Mouse (Mus musculus): ENCODE measurements around the gene Phtf2. TPM values are rescaled to one million over a fixed set of nuclear protein-coding genes. Genes with fewer than 3 reads are reported as not detected.

Gene Phtf2
- polyA plus RNA-seq, 1 experiment from 2014 or later, result 12.0 TPM

- H3K36me3 ChIP-seq, result no peaks in the 10 kb centered on the region
- H3K4me2 ChIP-seq, result no peak overlapping the region
- H3K4me1 ChIP-seq, result no peaks in the 10 kb centered on the region
- no peak for ATAC-seq (ENCODE audit: insufficient read depth, low FRiP score, low read depth)
- no peaks in the 10 kb centered on the region for H3K9me3 ChIP-seq
- WGBS, result 84% methylated on average over 4 of the region's 4 CpGs
- no peaks in the 10 kb centered on the region for H3K27me3 ChIP-seq (replicated peaks)
- H3K4me3 ChIP-seq (replicated peaks), result no peak overlapping the region
- H3K9ac ChIP-seq, result no peak overlapping the region
- H3K27ac ChIP-seq, result no peak overlapping the region
Measured at GRCm38 (mm10) chr5:20860565-20860964, 21.4 kb downstream of the Phtf2 start.

GRCm38 (mm10) chr5:20858404-20858803 lies 23.5 kb downstream of the Phtf2 start:
- Histone ChIP-seq H3K9me3 (no peaks in the 10 kb centered on the region), H3K36me3 (no peaks in the 10 kb centered on the region), H3K4me3 (replicated peaks) (no peak overlapping the region), H3K27me3 (replicated peaks) (no peaks in the 10 kb centered on the region), H3K27ac (no peak overlapping the region), H3K4me1 (no peaks in the 10 kb centered on the region), H3K4me2 (no peak overlapping the region), H3K9ac (no peak overlapping the region)
- ATAC-seq (ENCODE audit: insufficient read depth, low FRiP score, low read depth), result no peak
- 81% methylated on average over 2 of the region's 2 CpGs for WGBS

GRCm38 (mm10) chr5:20855066-20855465 lies 26.9 kb downstream of the Phtf2 start:
- H3K27ac ChIP-seq, result no peak overlapping the region
- H3K4me3 ChIP-seq (replicated peaks), result no peak overlapping the region
- H3K4me1 ChIP-seq, result no peaks in the 10 kb centered on the region
- ATAC-seq (ENCODE audit: insufficient read depth, low FRiP score, low read depth), result no peak
- H3K36me3 ChIP-seq, result no peaks in the 10 kb centered on the region
- WGBS, result 80% methylated on average over 4 of the region's 4 CpGs
- H3K27me3 ChIP-seq (replicated peaks), result no peaks in the 10 kb centered on the region
- H3K4me2 ChIP-seq, result no peak overlapping the region
- H3K9me3 ChIP-seq, result no peaks in the 10 kb centered on the region
- no peak overlapping the region for H3K9ac ChIP-seq

- Histone ChIP-seq H3K4me3 (replicated peaks) (no peak overlapping the region), H3K36me3 (no peaks in the 10 kb centered on the region), H3K4me2 (no peak overlapping the region), H3K4me1 (no peaks in the 10 kb centered on the region), H3K9ac (no peak overlapping the region), H3K27ac (no peak overlapping the region), H3K9me3 (no peaks in the 10 kb centered on the region), H3K27me3 (replicated peaks) (no peaks in the 10 kb centered on the region)
- ATAC-seq (ENCODE audit: insufficient read depth, low FRiP score, low read depth), result no peak
- 88% methylated on average over 2 of the region's 2 CpGs for WGBS
Measured at GRCm38 (mm10) chr5:20847010-20847409, 34.9 kb downstream of the Phtf2 start.

- Histone ChIP-seq H3K9me3 (no peaks in the 10 kb centered on the region), H3K4me3 (replicated peaks) (no peak overlapping the region), H3K4me2 (no peak overlapping the region), H3K9ac (no peak overlapping the region), H3K27ac (no peak overlapping the region), H3K4me1 (no peaks in the 10 kb centered on the region), H3K27me3 (replicated peaks) (no peaks in the 10 kb centered on the region), H3K36me3 (no peaks in the 10 kb centered on the region)
- WGBS, result 66% methylated on average over 2 of the region's 2 CpGs
- ATAC-seq (ENCODE audit: insufficient read depth, low FRiP score, low read depth), result no peak
Measured at GRCm38 (mm10) chr5:20843816-20844215, 38.1 kb downstream of the Phtf2 start.

- H3K27ac ChIP-seq, result no peak overlapping the region
- WGBS, result 65% methylated on average over 2 of the region's 3 CpGs
- ATAC-seq (ENCODE audit: insufficient read depth, low FRiP score, low read depth), result no peak
- H3K36me3 ChIP-seq, result no peaks in the 10 kb centered on the region
- no peak overlapping the region for H3K4me3 ChIP-seq (replicated peaks)
- no peaks in the 10 kb centered on the region for H3K9me3 ChIP-seq
- no peaks in the 10 kb centered on the region for H3K4me1 ChIP-seq
- no peak overlapping the region for H3K4me2 ChIP-seq
- no peak overlapping the region for H3K9ac ChIP-seq
- H3K27me3 ChIP-seq (replicated peaks), result no peaks in the 10 kb centered on the region
Measured at GRCm38 (mm10) chr5:20843405-20843804, 38.5 kb downstream of the Phtf2 start.

- H3K9ac ChIP-seq, result no peak overlapping the region
- no peaks in the 10 kb centered on the region for H3K27me3 ChIP-seq (replicated peaks)
- no peak overlapping the region for H3K4me3 ChIP-seq (replicated peaks)
- H3K4me2 ChIP-seq, result no peak overlapping the region
- WGBS, result 100% methylated on average over 1 of the region's 1 CpGs
- no peaks in the 10 kb centered on the region for H3K36me3 ChIP-seq
- H3K27ac ChIP-seq, result no peak overlapping the region
- no peaks in the 10 kb centered on the region for H3K4me1 ChIP-seq
- H3K9me3 ChIP-seq, result no peaks in the 10 kb centered on the region
- no peak for ATAC-seq (ENCODE audit: insufficient read depth, low FRiP score, low read depth)
Measured at GRCm38 (mm10) chr5:20837082-20837481, 44.8 kb downstream of the Phtf2 start.

- H3K27me3 ChIP-seq (replicated peaks), result no peaks in the 10 kb centered on the region
- no peak for ATAC-seq (ENCODE audit: insufficient read depth, low FRiP score, low read depth)
- no peak overlapping the region for H3K27ac ChIP-seq
- no peaks in the 10 kb centered on the region for H3K9me3 ChIP-seq
- no peak overlapping the region for H3K4me3 ChIP-seq (replicated peaks)
- H3K36me3 ChIP-seq, result no peaks in the 10 kb centered on the region
- H3K9ac ChIP-seq, result no peak overlapping the region
- WGBS, result 84% methylated on average over 1 of the region's 1 CpGs
- no peaks in the 10 kb centered on the region for H3K4me1 ChIP-seq
- no peak overlapping the region for H3K4me2 ChIP-seq
Measured at GRCm38 (mm10) chr5:20834399-20834798, 47.5 kb downstream of the Phtf2 start.

- no peaks in the 10 kb centered on the region for H3K36me3 ChIP-seq
- H3K4me3 ChIP-seq (replicated peaks), result no peak overlapping the region
- ATAC-seq (ENCODE audit: insufficient read depth, low FRiP score, low read depth), result no peak
- H3K4me1 ChIP-seq, result no peaks in the 10 kb centered on the region
- H3K4me2 ChIP-seq, result no peak overlapping the region
- H3K9me3 ChIP-seq, result no peaks in the 10 kb centered on the region
- H3K27ac ChIP-seq, result no peak overlapping the region
- H3K27me3 ChIP-seq (replicated peaks), result no peaks in the 10 kb centered on the region
- H3K9ac ChIP-seq, result no peak overlapping the region
- 85% methylated on average over 2 of the region's 2 CpGs for WGBS
Measured at GRCm38 (mm10) chr5:20831433-20831832, 50.5 kb downstream of the Phtf2 start.

GRCm38 (mm10) chr5:20830717-20831116 lies 51.2 kb downstream of the Phtf2 start:
- no peaks in the 10 kb centered on the region for H3K27me3 ChIP-seq (replicated peaks)
- ATAC-seq (ENCODE audit: insufficient read depth, low FRiP score, low read depth), result 0 out of 2 replicates have a peak, but pooled peaks have one; percentile 43
- H3K4me3 ChIP-seq (replicated peaks), result no peak overlapping the region
- H3K4me2 ChIP-seq, result no peak overlapping the region
- no peak overlapping the region for H3K9ac ChIP-seq
- H3K9me3 ChIP-seq, result no peaks in the 10 kb centered on the region
- WGBS, result 52% methylated on average over 1 of the region's 1 CpGs
- no peaks in the 10 kb centered on the region for H3K4me1 ChIP-seq
- H3K36me3 ChIP-seq, result no peaks in the 10 kb centered on the region
- no peak overlapping the region for H3K27ac ChIP-seq

- no peak for ATAC-seq (ENCODE audit: insufficient read depth, low FRiP score, low read depth)
Measured at GRCm38 (mm10) chr5:20821647-20822046, 60.3 kb downstream of the Phtf2 start.

GRCm38 (mm10) chr5:20821122-20821521 lies 60.8 kb downstream of the Phtf2 start:
- Histone ChIP-seq H3K27ac (no peak overlapping the region), H3K4me1 (no peaks in the 10 kb centered on the region), H3K9me3 (no peaks in the 10 kb centered on the region), H3K27me3 (replicated peaks) (no peaks in the 10 kb centered on the region), H3K4me3 (replicated peaks) (no peak overlapping the region), H3K36me3 (no peaks in the 10 kb centered on the region), H3K9ac (no peak overlapping the region), H3K4me2 (no peak overlapping the region)
- ATAC-seq (ENCODE audit: insufficient read depth, low FRiP score, low read depth), result no peak

More at GRCm38 (mm10) chr5:20821647-20822046, 60.3 kb downstream of the Phtf2 start:
- Histone ChIP-seq H3K9ac (no peak overlapping the region), H3K9me3 (no peaks in the 10 kb centered on the region), H3K36me3 (no peaks in the 10 kb centered on the region), H3K4me1 (no peaks in the 10 kb centered on the region), H3K4me2 (no peak overlapping the region), H3K27ac (no peak overlapping the region), H3K4me3 (replicated peaks) (no peak overlapping the region), H3K27me3 (replicated peaks) (no peaks in the 10 kb centered on the region)
- 48% methylated on average over 1 of the region's 1 CpGs for WGBS

- Histone ChIP-seq H3K4me3 (replicated peaks) (no peak overlapping the region), H3K27ac (no peak overlapping the region), H3K4me2 (no peak overlapping the region), H3K9me3 (no peaks in the 10 kb centered on the region), H3K27me3 (replicated peaks) (no peaks in the 10 kb centered on the region), H3K9ac (no peak overlapping the region), H3K36me3 (no peaks in the 10 kb centered on the region), H3K4me1 (no peaks in the 10 kb centered on the region)
- ATAC-seq (ENCODE audit: insufficient read depth, low FRiP score, low read depth), result no peak
- WGBS, result 77% methylated on average over 2 of the region's 2 CpGs
Measured at GRCm38 (mm10) chr5:20815094-20815493, 66.8 kb downstream of the Phtf2 start.

Measured in stomach, embryonic 15.5 days (tissue).